Mouse (Mus musculus) lung, adult 2 months (tissue): Measurements from ENCODE around the gene Slc25a21. TPM values are rescaled to one million over a fixed set of nuclear protein-coding genes. Genes with fewer than 3 reads are reported as not detected.

Source experiments
- DNase-seq: peaks from one replicate; pipeline ENCODE4 v3.0.0; 2022
- H3K4me1 ChIP-seq: fragments of 200-500 bp; 2 replicates; pipeline ENCODE4 v1.6.1; 2011; ENCODE audit warnings: low read length; ENCODE audit not compliant: control insufficient read depth, insufficient read depth
- H3K4me3 ChIP-seq: fragments of 200-500 bp; replicated peaks from 2 replicates; pipeline ENCODE3; 2011; ENCODE audit warnings: low read depth, mild to moderate bottlenecking, control low read depth, low read length; ENCODE audit errors: extremely low read depth
- CTCF ChIP-seq: fragments of 200-500 bp; IDR thresholded peaks from 2 replicates; pipeline ENCODE4 v1.5.1; 2011; ENCODE audit warnings: mild to moderate bottlenecking, low read length, control low read depth; ENCODE audit not compliant: insufficient read depth
- POLR2A ChIP-seq: fragments of 200-500 bp; IDR thresholded peaks from 2 replicates; pipeline ENCODE4 v1.6.1; 2011; ENCODE audit warnings: low read depth, mild to moderate bottlenecking, control low read depth, low read length, borderline replicate concordance; ENCODE audit errors: extremely low read depth
- WGBS: fragments of 180-500 bp; shearing (Covaris S2); methylation state at CpG from one replicate; pipeline ENCODE4 v1.1.7; 2018; 5-methylcytosine and 5-hydroxymethylcytosine counted together
- polyA plus RNA-seq: library from polyadenylated mRNA; depleted of rRNA; stranded (reverse); fragments of >200 nt; gene quantifications from 2 replicates; pipeline ENCODE4 v1.2.3, GENCODE M21; 2012

Gene Slc25a21
- polyA plus RNA-seq, 1 experiment = 0.04 TPM

DNA sequence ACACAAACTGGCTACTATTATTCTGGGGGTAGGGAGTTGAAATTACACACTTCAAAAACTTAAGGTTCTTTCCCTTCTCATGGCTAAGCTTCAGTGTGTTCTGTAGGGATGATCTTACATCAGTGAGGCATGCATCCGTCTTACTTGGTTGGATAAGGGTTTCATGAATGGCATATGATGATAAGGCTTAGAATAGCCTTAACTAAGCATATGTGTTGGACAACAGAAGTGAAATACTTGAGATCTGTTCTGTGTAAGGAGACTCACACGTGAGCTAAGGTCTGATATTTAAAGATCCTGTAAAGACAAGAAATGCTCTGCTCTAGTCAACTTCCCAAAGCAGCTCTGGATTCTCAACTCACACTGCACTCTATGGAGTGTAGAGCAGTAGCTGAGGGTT is 11.1 kb downstream of the Slc25a21 start:
- Histone ChIP-seq H3K4me1 (no peaks in the 10 kb centered on the region), H3K4me3 (no peak overlapping the region)
- TF ChIP-seq CTCF (no peak), POLR2A (no peak)
- DNase-seq = no peak
- WGBS = 57% methylated on average over 2 of the region's 2 CpGs

- Histone ChIP-seq H3K4me1 (no peaks in the 10 kb centered on the region), H3K4me3 (no peak overlapping the region)
- 0% methylated on average over 1 of the region's 1 CpGs for WGBS
- TF ChIP-seq POLR2A (no peak), CTCF (peak; percentile 19; the same call in 1 of the 2 replicates)
- DNase-seq = no peak
Measured at GRCm38 (mm10) chr12:57185475-57185874, 11.8 kb downstream of the Slc25a21 start.

GRCm38 (mm10) chr12:57184401-57185147 is 12.7 kb downstream of the Slc25a21 start:
- Histone ChIP-seq H3K4me1 (peaks cover 1% of the 10 kb centered on the region; the same call in 1 of the 2 replicates), H3K4me3 (no peak overlapping the region)
- no peak for DNase-seq
- no peak for TF ChIP-seq POLR2A
- no peak for TF ChIP-seq CTCF
- WGBS = 51% methylated on average over 2 of the region's 2 CpGs

DNA sequence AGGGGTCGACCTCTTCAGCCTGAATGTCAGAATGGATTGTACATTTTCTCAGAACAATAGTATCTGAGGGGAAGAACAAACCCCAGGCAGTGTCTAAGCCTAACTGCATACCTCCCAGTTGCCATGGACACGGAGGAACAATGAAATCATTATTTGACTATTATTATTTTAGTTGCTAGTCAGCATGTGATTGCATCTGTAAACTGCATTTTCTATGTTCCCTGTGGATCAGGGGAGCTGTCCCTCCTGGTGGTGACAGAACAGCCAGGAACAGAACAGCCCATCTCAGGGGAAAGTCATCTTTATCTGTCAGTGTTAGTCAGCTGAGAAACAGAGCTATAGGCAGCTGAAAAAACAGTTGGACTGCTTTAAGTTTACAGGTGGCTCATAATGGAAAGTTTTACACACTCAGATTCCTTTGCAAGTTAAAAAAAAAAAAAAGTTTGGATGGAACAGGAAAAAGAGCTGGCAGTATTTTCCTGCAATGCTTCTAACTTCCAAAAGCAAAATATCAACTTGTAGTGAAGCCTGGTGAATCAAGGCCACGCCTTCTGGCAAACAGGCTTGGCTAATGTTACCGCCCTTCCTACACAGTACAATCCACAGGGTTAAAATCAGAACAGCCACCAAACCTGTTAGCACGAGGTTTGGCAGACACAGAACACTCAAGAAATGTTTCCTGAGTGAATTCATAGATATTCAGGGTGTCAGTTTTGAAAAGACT is 17.6 kb downstream of the Slc25a21 start:
- no peak overlapping the region for H3K4me3 ChIP-seq
- TF ChIP-seq POLR2A (no peak), CTCF (no peak)
- DNase-seq = no peak
- 28% methylated on average over 5 of the region's 5 CpGs for WGBS
- peaks cover 3% of the 10 kb centered on the region; the same call in 1 of the 2 replicates for H3K4me1 ChIP-seq

- H3K4me1 ChIP-seq = peaks cover 3% of the 10 kb centered on the region; the same call in 1 of the 2 replicates
- TF ChIP-seq CTCF = no peak
- TF ChIP-seq POLR2A = no peak
- no peak for DNase-seq
Measured at GRCm38 (mm10) chr12:57178818-57179217, 18.5 kb downstream of the Slc25a21 start.

GRCm38 (mm10) chr12:57163294-57163693 is 34.0 kb downstream of the Slc25a21 start:
- 55% methylated on average over 2 of the region's 2 CpGs for WGBS
- Histone ChIP-seq H3K4me3 (no peak overlapping the region), H3K4me1 (no peaks in the 10 kb centered on the region)
- DNase-seq = no peak
- no peak for TF ChIP-seq CTCF
- no peak for TF ChIP-seq POLR2A

More at GRCm38 (mm10) chr12:57178818-57179217, 18.5 kb downstream of the Slc25a21 start:
- no peak overlapping the region for H3K4me3 ChIP-seq

- WGBS = 44% methylated on average over 3 of the region's 3 CpGs
- H3K4me3 ChIP-seq = no peak overlapping the region
- no peaks in the 10 kb centered on the region for H3K4me1 ChIP-seq
- TF ChIP-seq POLR2A (no peak), CTCF (no peak)
- no peak for DNase-seq
Measured at GRCm38 (mm10) chr12:57162840-57163239, 34.4 kb downstream of the Slc25a21 start.

DNA sequence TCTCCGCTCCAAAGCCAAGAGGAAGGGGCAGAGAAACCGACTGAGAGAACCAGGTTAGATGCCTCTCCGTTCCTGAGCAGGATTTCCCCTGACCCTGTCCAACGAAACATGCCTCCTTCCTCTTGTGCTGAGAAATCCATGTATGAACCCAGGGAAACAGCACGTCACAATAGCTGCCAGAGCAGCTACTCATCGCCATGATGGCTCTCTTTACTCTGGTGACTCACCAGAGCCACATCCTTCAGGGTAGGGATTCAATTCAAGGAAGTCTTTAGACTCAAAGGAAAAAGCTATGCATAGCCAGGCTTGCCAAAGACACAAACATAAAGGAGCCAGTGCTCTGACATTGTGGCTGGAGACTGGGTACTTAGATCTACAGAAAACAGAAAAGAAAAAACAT is 37.4 kb downstream of the Slc25a21 start:
- Histone ChIP-seq H3K4me3 (no peak overlapping the region), H3K4me1 (no peaks in the 10 kb centered on the region)
- TF ChIP-seq CTCF (no peak), POLR2A (no peak)
- DNase-seq = no peak
- WGBS = 49% methylated on average over 6 of the region's 6 CpGs

GRCm38 (mm10) chr12:57158266-57158665 is 39.0 kb downstream of the Slc25a21 start:
- no peak for TF ChIP-seq CTCF
- TF ChIP-seq POLR2A = no peak
- 44% methylated on average over 3 of the region's 3 CpGs for WGBS
- Histone ChIP-seq H3K4me3 (no peak overlapping the region), H3K4me1 (no peaks in the 10 kb centered on the region)
- DNase-seq = no peak
